Mouse (Mus musculus) lung, postnatal 36 days (tissue): Measurements from ENCODE around the gene Nudt10.
"Not testable (repeated sequence)": the region's sequence is repeated elsewhere in the genome, so short reads cannot be mapped to it uniquely, and the experiment has no call there.

ENCODE experiments used
- DNase-seq: peaks from one replicate; pipeline ENCODE4 v3.0.0; 2022; ENCODE audit warnings: mixed read lengths

The Nudt10 gene

GRCm38 (mm10) chrX:6172823-6173640 is at the start of gene Nudt10:
Gene Nudt10 (minus strand): TSS chrX:6173015.
- not testable (repeated sequence) for DNase-seq

- not testable (repeated sequence) for DNase-seq
Observed at GRCm38 (mm10) chrX:6172136-6172822, 536 bp downstream of the Nudt10 start.

DNA sequence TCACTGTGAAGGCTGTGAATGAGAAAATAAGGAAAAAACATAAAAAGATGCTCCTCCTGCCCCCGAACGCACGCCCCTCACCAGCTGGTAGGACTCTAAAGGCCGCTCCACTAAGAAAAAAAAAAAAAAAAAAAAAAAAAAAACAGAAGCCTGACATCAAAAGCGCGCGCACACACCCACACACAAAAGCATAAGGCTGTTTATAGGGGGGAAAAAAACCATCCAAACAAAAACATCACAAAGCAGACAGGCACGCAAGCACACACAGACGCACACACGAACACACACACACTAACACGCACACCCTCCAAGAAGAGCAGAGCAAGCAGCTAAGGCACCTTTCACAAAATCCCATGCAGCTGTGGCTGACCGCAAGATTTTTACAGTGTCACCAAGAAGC is 1.1 kb downstream of the Nudt10 start:
- no peak for DNase-seq
